Mouse (Mus musculus) kidney, postnatal 0 days (tissue): Measurements from ENCODE around the gene Slc1a2. TPM values are rescaled to one million over a fixed set of nuclear protein-coding genes. Genes with fewer than 3 reads are reported as not detected.

Experiments used
- ATAC-seq: fragments of 200-750 bp; cut with Nextera tagmentation; replicated peaks from 2 replicates; pipeline ENCODE4 v1.8.0; 2017; ENCODE audit warnings: low read depth, moderate number of reproducible peaks, moderate TSS enrichment, moderate library complexity; ENCODE audit not compliant: low FRiP score
- DNase-seq: peaks from one replicate; pipeline ENCODE4 v3.0.0-alpha.2; 2016; ENCODE audit warnings: low spot score
- H3K27ac ChIP-seq: fragments of 300-500 bp; sonication (generic); 2 replicates; pipeline ENCODE4 v1.5.1; 2014; ENCODE audit warnings: mild to moderate bottlenecking
- H3K27me3 ChIP-seq: fragments of 300-500 bp; sonication (generic); 2 replicates; pipeline ENCODE4 v1.6.1; 2014; ENCODE audit warnings: low read length, mixed read lengths; ENCODE audit not compliant: insufficient read depth
- H3K36me3 ChIP-seq: fragments of 300-500 bp; sonication (generic); 2 replicates; pipeline ENCODE4 v1.6.1; 2014; ENCODE audit warnings: low read length, mixed read lengths; ENCODE audit not compliant: insufficient read depth
- H3K4me1 ChIP-seq: fragments of 300-500 bp; sonication (generic); replicated peaks from 2 replicates; pipeline ENCODE4 v1.6.1; 2014; ENCODE audit warnings: antibody characterized with exemption, low read length, mixed read lengths; ENCODE audit not compliant: insufficient read depth
- H3K4me2 ChIP-seq: fragments of 300-500 bp; sonication (generic); 2 replicates; pipeline ENCODE4 v1.6.1; 2014; ENCODE audit warnings: mild to moderate bottlenecking, low read length, moderate library complexity, mixed read lengths
- H3K4me3 ChIP-seq: fragments of 300-500 bp; sonication (generic); replicated peaks from 2 replicates; pipeline ENCODE4 v1.5.1; 2014; ENCODE audit warnings: low read depth, low read length
- H3K9ac ChIP-seq: fragments of 300-500 bp; sonication (generic); 2 replicates; pipeline ENCODE4 v1.6.1; 2014; ENCODE audit warnings: low read depth, low read length
- H3K9me3 ChIP-seq: fragments of 300-500 bp; sonication (generic); replicated peaks from 2 replicates; pipeline ENCODE4 v1.6.1; 2016; ENCODE audit warnings: low read length, inconsistent platforms, mixed read lengths
- CTCF ChIP-seq: IDR thresholded peaks from 2 replicates; pipeline ENCODE4 v1.5.1; 2016; ENCODE audit warnings: antibody characterized with exemption, low read depth, mild to moderate bottlenecking, moderate library complexity
- WGBS: fragments of 180-500 bp; shearing (Covaris S2); extraction: QIAGEN DNeasy Blood & Tissue Kit; methylation state at CpG from one replicate; pipeline ENCODE4 v1.1.7; 2014; 5-methylcytosine and 5-hydroxymethylcytosine counted together
- polyA plus RNA-seq: library from polyadenylated mRNA; unstranded; fragments of >200 nt; fragmentation: Nextera tagmentation; extraction: Ambion mirVana; gene quantifications from 2 replicates; pipeline ENCODE4 v1.2.1, GENCODE M21; 2015

The Slc1a2 gene
- polyA plus RNA-seq, 1 experiment from 2014 or later: 0.13 TPM

GRCm38 (mm10) chr2:102760284-102761072, 102.0 kb downstream of the Slc1a2 start:
- H3K4me1 ChIP-seq: no peaks in the 10 kb centered on the region
- no peak overlapping the region for H3K4me3 ChIP-seq
- no peak overlapping the region for H3K27ac ChIP-seq
- DNase-seq: no peak
- H3K27me3 ChIP-seq: no peaks in the 10 kb centered on the region
- no peak for ATAC-seq
- no peak overlapping the region for H3K9ac ChIP-seq
- 77% methylated on average over 5 of the region's 5 CpGs for WGBS
- H3K36me3 ChIP-seq: no peaks in the 10 kb centered on the region
- no peak for TF ChIP-seq CTCF
- H3K9me3 ChIP-seq: no peaks in the 10 kb centered on the region
- no peak overlapping the region for H3K4me2 ChIP-seq

GRCm38 (mm10) chr2:102763176-102763575, 104.7 kb downstream of the Slc1a2 start:
- H3K4me1 ChIP-seq: no peaks in the 10 kb centered on the region

GRCm38 (mm10) chr2:102763991-102764390, 105.5 kb downstream of the Slc1a2 start:
- TF ChIP-seq CTCF: no peak
- Histone ChIP-seq H3K4me1 (no peaks in the 10 kb centered on the region), H3K4me2 (no peak overlapping the region), H3K36me3 (no peaks in the 10 kb centered on the region), H3K27ac (no peak overlapping the region), H3K9ac (no peak overlapping the region), H3K4me3 (no peak overlapping the region), H3K9me3 (no peaks in the 10 kb centered on the region), H3K27me3 (no peaks in the 10 kb centered on the region)
- WGBS: 94% methylated on average over 2 of the region's 2 CpGs
- no peak for DNase-seq
- ATAC-seq: no peak

More at GRCm38 (mm10) chr2:102763176-102763575, 104.7 kb downstream of the Slc1a2 start:
- WGBS: 63% methylated on average over 3 of the region's 3 CpGs
- Histone ChIP-seq H3K27me3 (no peaks in the 10 kb centered on the region), H3K4me3 (no peak overlapping the region), H3K9me3 (no peaks in the 10 kb centered on the region), H3K4me2 (no peak overlapping the region), H3K27ac (no peak overlapping the region), H3K36me3 (no peaks in the 10 kb centered on the region), H3K9ac (no peak overlapping the region)
- ATAC-seq: no peak
- no peak for DNase-seq
- no peak for TF ChIP-seq CTCF

GRCm38 (mm10) chr2:102764602-102765374, 106.3 kb downstream of the Slc1a2 start:
- no peak overlapping the region for H3K9ac ChIP-seq
- DNase-seq (no peak), ATAC-seq (no peak)
- no peak for TF ChIP-seq CTCF
- no peaks in the 10 kb centered on the region for H3K36me3 ChIP-seq
- no peak overlapping the region for H3K4me2 ChIP-seq
- WGBS: 65% methylated on average over 8 of the region's 8 CpGs
- no peak overlapping the region for H3K4me3 ChIP-seq
- H3K4me1 ChIP-seq: no peaks in the 10 kb centered on the region
- no peaks in the 10 kb centered on the region for H3K27me3 ChIP-seq
- H3K27ac ChIP-seq: no peak overlapping the region
- no peaks in the 10 kb centered on the region for H3K9me3 ChIP-seq

GRCm38 (mm10) chr2:102768267-102768666, 109.8 kb downstream of the Slc1a2 start:
- no peaks in the 10 kb centered on the region for H3K27me3 ChIP-seq
- H3K9ac ChIP-seq: no peak overlapping the region
- no peak for DNase-seq
- no peak for ATAC-seq
- no peaks in the 10 kb centered on the region for H3K9me3 ChIP-seq
- no peaks in the 10 kb centered on the region for H3K36me3 ChIP-seq
- no peak overlapping the region for H3K4me2 ChIP-seq
- H3K4me1 ChIP-seq: no peaks in the 10 kb centered on the region
- no peak overlapping the region for H3K4me3 ChIP-seq
- H3K27ac ChIP-seq: no peak overlapping the region
- WGBS: 42% methylated on average over 3 of the region's 3 CpGs
- TF ChIP-seq CTCF: no peak

- no peak for DNase-seq
- 70% methylated on average over 1 of the region's 1 CpGs for whole genome bisulfite sequencing
- H3K36me3 ChIP-seq: no peaks in the 10 kb centered on the region
Measured at GRCm38 (mm10) chr2:102771304-102771703, 112.8 kb downstream of the Slc1a2 start.

More at GRCm38 (mm10) chr2:102771304-102771703, 112.8 kb downstream of the Slc1a2 start:
- H3K27ac ChIP-seq: no peak overlapping the region
- no peak overlapping the region for H3K9ac ChIP-seq
- H3K9me3 ChIP-seq: no peaks in the 10 kb centered on the region
- no peak overlapping the region for H3K4me3 ChIP-seq
- no peak for ATAC-seq
- TF ChIP-seq CTCF: no peak
- no peaks in the 10 kb centered on the region for H3K4me1 ChIP-seq
- H3K4me2 ChIP-seq: no peak overlapping the region
- H3K27me3 ChIP-seq: no peaks in the 10 kb centered on the region
